Mouse (Mus musculus): ENCODE measurements around the gene Qprt. TPM values are rescaled to one million over a fixed set of nuclear protein-coding genes. Genes with fewer than 3 reads are reported as not detected.

Qprt gene
- polyA plus RNA-seq (2015; fragmentation: Nextera tagmentation; extraction: Ambion mirVana): 1.1 TPM in 2 replicates

- no peaks in the 10 kb centered on the region for H3K36me3 ChIP-seq (ENCODE audit: control insufficient read depth, insufficient read depth, low read length)
- H3K4me1 ChIP-seq (ENCODE audit: control insufficient read depth, insufficient read depth, low read depth, low read length): no peaks in the 10 kb centered on the region
- peaks cover 5% of the 10 kb centered on the region; the same call in 1 of the 2 replicates for H3K9me3 ChIP-seq (ENCODE audit: control insufficient read depth, low read length)
- H3K27me3 ChIP-seq (replicated peaks; ENCODE audit: control insufficient read depth, insufficient read depth, low read length): peaks cover 7% of the 10 kb centered on the region; the same call in 1 of the 2 replicates
- H3K9ac ChIP-seq (ENCODE audit: low read depth, low read length): no peak within 1 kb of the TSS
- no peak within 1 kb of the TSS for H3K27ac ChIP-seq (ENCODE audit: low read depth, low read length)
- H3K4me2 ChIP-seq (ENCODE audit: low read length): no peak within 1 kb of the TSS
- no peak within 1 kb of the TSS for H3K4me3 ChIP-seq (ENCODE audit: low read length)
- 13% methylated on average over 7 of the region's 7 CpGs for WGBS
- no peak for ATAC-seq
Observed at GRCm38 (mm10) chr7:127121911-127122270, at the start of gene Qprt. TSS of gene Qprt (minus strand) at chr7:127122226.

- ATAC-seq: no peak
- Histone ChIP-seq H3K4me2 (ENCODE audit: low read length) (no peak overlapping the region), H3K36me3 (ENCODE audit: control insufficient read depth, insufficient read depth, low read length) (no peaks in the 10 kb centered on the region), H3K9ac (ENCODE audit: low read depth, low read length) (no peak overlapping the region), H3K4me1 (ENCODE audit: control insufficient read depth, insufficient read depth, low read depth, low read length) (no peaks in the 10 kb centered on the region), H3K4me3 (ENCODE audit: low read length) (no peak overlapping the region), H3K27me3 (replicated peaks; ENCODE audit: control insufficient read depth, insufficient read depth, low read length) (no peaks in the 10 kb centered on the region), H3K27ac (ENCODE audit: low read depth, low read length) (no peak overlapping the region), H3K9me3 (ENCODE audit: control insufficient read depth, low read length) (no peaks in the 10 kb centered on the region)
- WGBS: 95% methylated on average over 5 of the region's 5 CpGs
Observed at GRCm38 (mm10) chr7:127166501-127166900, 44.5 kb upstream of the Qprt start.

- Histone ChIP-seq H3K4me2 (ENCODE audit: low read length) (no peak overlapping the region), H3K27ac (ENCODE audit: low read depth, low read length) (no peak overlapping the region), H3K9me3 (ENCODE audit: control insufficient read depth, low read length) (no peaks in the 10 kb centered on the region), H3K4me3 (ENCODE audit: low read length) (no peak overlapping the region), H3K4me1 (ENCODE audit: control insufficient read depth, insufficient read depth, low read depth, low read length) (no peaks in the 10 kb centered on the region), H3K36me3 (ENCODE audit: control insufficient read depth, insufficient read depth, low read length) (no peaks in the 10 kb centered on the region), H3K9ac (ENCODE audit: low read depth, low read length) (no peak overlapping the region), H3K27me3 (replicated peaks; ENCODE audit: control insufficient read depth, insufficient read depth, low read length) (no peaks in the 10 kb centered on the region)
- WGBS: 87% methylated on average over 12 of the region's 12 CpGs
- ATAC-seq: no peak
Observed at GRCm38 (mm10) chr7:127165607-127166493, 43.8 kb upstream of the Qprt start.

- 82% methylated on average over 4 of the region's 4 CpGs for WGBS
- H3K9ac ChIP-seq (ENCODE audit: low read depth, low read length): no peak overlapping the region
- H3K36me3 ChIP-seq (ENCODE audit: control insufficient read depth, insufficient read depth, low read length): no peaks in the 10 kb centered on the region
- H3K27me3 ChIP-seq (replicated peaks; ENCODE audit: control insufficient read depth, insufficient read depth, low read length): no peaks in the 10 kb centered on the region
- H3K4me2 ChIP-seq (ENCODE audit: low read length): no peak overlapping the region
- no peak for ATAC-seq
- H3K4me3 ChIP-seq (ENCODE audit: low read length): no peak overlapping the region
- H3K9me3 ChIP-seq (ENCODE audit: control insufficient read depth, low read length): no peaks in the 10 kb centered on the region
- H3K27ac ChIP-seq (ENCODE audit: low read depth, low read length): no peak overlapping the region
- H3K4me1 ChIP-seq (ENCODE audit: control insufficient read depth, insufficient read depth, low read depth, low read length): no peaks in the 10 kb centered on the region
Observed at GRCm38 (mm10) chr7:127164002-127164401, 42.0 kb upstream of the Qprt start.

GRCm38 (mm10) chr7:127162546-127162945 lies 40.5 kb upstream of the Qprt start:
- Histone ChIP-seq H3K36me3 (ENCODE audit: control insufficient read depth, insufficient read depth, low read length) (no peaks in the 10 kb centered on the region), H3K27ac (ENCODE audit: low read depth, low read length) (no peak overlapping the region), H3K4me1 (ENCODE audit: control insufficient read depth, insufficient read depth, low read depth, low read length) (no peaks in the 10 kb centered on the region), H3K9me3 (ENCODE audit: control insufficient read depth, low read length) (no peaks in the 10 kb centered on the region), H3K4me3 (ENCODE audit: low read length) (no peak overlapping the region), H3K9ac (ENCODE audit: low read depth, low read length) (no peak overlapping the region), H3K4me2 (ENCODE audit: low read length) (no peak overlapping the region), H3K27me3 (replicated peaks; ENCODE audit: control insufficient read depth, insufficient read depth, low read length) (no peaks in the 10 kb centered on the region)
- no peak for ATAC-seq
- WGBS: 86% methylated on average over 5 of the region's 5 CpGs

GRCm38 (mm10) chr7:127157548-127157947 lies 35.5 kb upstream of the Qprt start:
- 93% methylated on average over 4 of the region's 4 CpGs for WGBS
- Histone ChIP-seq H3K4me3 (ENCODE audit: low read length) (no peak overlapping the region), H3K9ac (ENCODE audit: low read depth, low read length) (no peak overlapping the region), H3K27me3 (replicated peaks; ENCODE audit: control insufficient read depth, insufficient read depth, low read length) (no peaks in the 10 kb centered on the region), H3K27ac (ENCODE audit: low read depth, low read length) (no peak overlapping the region), H3K36me3 (ENCODE audit: control insufficient read depth, insufficient read depth, low read length) (no peaks in the 10 kb centered on the region), H3K4me2 (ENCODE audit: low read length) (no peak overlapping the region), H3K9me3 (ENCODE audit: control insufficient read depth, low read length) (no peaks in the 10 kb centered on the region), H3K4me1 (ENCODE audit: control insufficient read depth, insufficient read depth, low read depth, low read length) (no peaks in the 10 kb centered on the region)
- no peak for ATAC-seq

GRCm38 (mm10) chr7:127153477-127153876 lies 31.5 kb upstream of the Qprt start:
- H3K9ac ChIP-seq (ENCODE audit: low read depth, low read length): no peak overlapping the region
- H3K27ac ChIP-seq (ENCODE audit: low read depth, low read length): no peak overlapping the region
- no peaks in the 10 kb centered on the region for H3K9me3 ChIP-seq (ENCODE audit: control insufficient read depth, low read length)
- no peak overlapping the region for H3K4me3 ChIP-seq (ENCODE audit: low read length)
- H3K36me3 ChIP-seq (ENCODE audit: control insufficient read depth, insufficient read depth, low read length): no peaks in the 10 kb centered on the region
- H3K4me2 ChIP-seq (ENCODE audit: low read length): no peak overlapping the region
- H3K4me1 ChIP-seq (ENCODE audit: control insufficient read depth, insufficient read depth, low read depth, low read length): no peaks in the 10 kb centered on the region
- no peaks in the 10 kb centered on the region for H3K27me3 ChIP-seq (replicated peaks; ENCODE audit: control insufficient read depth, insufficient read depth, low read length)
- 82% methylated on average over 3 of the region's 3 CpGs for WGBS
- ATAC-seq: no peak

- Histone ChIP-seq H3K9ac (ENCODE audit: low read depth, low read length) (no peak overlapping the region), H3K9me3 (ENCODE audit: control insufficient read depth, low read length) (no peaks in the 10 kb centered on the region), H3K4me2 (ENCODE audit: low read length) (no peak overlapping the region), H3K27ac (ENCODE audit: low read depth, low read length) (no peak overlapping the region), H3K36me3 (ENCODE audit: control insufficient read depth, insufficient read depth, low read length) (no peaks in the 10 kb centered on the region), H3K27me3 (replicated peaks; ENCODE audit: control insufficient read depth, insufficient read depth, low read length) (no peaks in the 10 kb centered on the region), H3K4me3 (ENCODE audit: low read length) (no peak overlapping the region), H3K4me1 (ENCODE audit: control insufficient read depth, insufficient read depth, low read depth, low read length) (no peaks in the 10 kb centered on the region)
- WGBS: 88% methylated on average over 6 of the region's 6 CpGs
- ATAC-seq: no peak
Observed at GRCm38 (mm10) chr7:127152464-127152863, 30.4 kb upstream of the Qprt start.

GRCm38 (mm10) chr7:127147901-127148300 lies 25.9 kb upstream of the Qprt start:
- no peak overlapping the region for H3K27ac ChIP-seq (ENCODE audit: low read depth, low read length)
- H3K4me1 ChIP-seq (ENCODE audit: control insufficient read depth, insufficient read depth, low read depth, low read length): no peaks in the 10 kb centered on the region
- no peak overlapping the region for H3K4me3 ChIP-seq (ENCODE audit: low read length)
- no peak for ATAC-seq
- no peaks in the 10 kb centered on the region for H3K9me3 ChIP-seq (ENCODE audit: control insufficient read depth, low read length)
- 81% methylated on average over 3 of the region's 3 CpGs for WGBS
- H3K36me3 ChIP-seq (ENCODE audit: control insufficient read depth, insufficient read depth, low read length): no peaks in the 10 kb centered on the region
- no peaks in the 10 kb centered on the region for H3K27me3 ChIP-seq (replicated peaks; ENCODE audit: control insufficient read depth, insufficient read depth, low read length)
- no peak overlapping the region for H3K4me2 ChIP-seq (ENCODE audit: low read length)
- no peak overlapping the region for H3K9ac ChIP-seq (ENCODE audit: low read depth, low read length)
